Mouse (Mus musculus) frontal cortex, adult (tissue): ENCODE results near the gene Kcnf1.

Source experiments
- ATAC-seq: cut with Nextera tagmentation; 2 replicates; pipeline ENCODE4 v1.9.2; 2017; ENCODE audit warnings: mild to moderate bottlenecking, moderate library complexity, mixed read lengths; ENCODE audit not compliant: low TSS enrichment

The Kcnf1 gene

GRCm38 (mm10) chr12:17176757-17177092 is at the start of gene Kcnf1:
Kcnf1 (minus strand) TSS chr12:17176888.
- ATAC-seq = peak; percentile 11; the same call in 1 of the 2 replicates

- ATAC-seq = no peak
Measured at GRCm38 (mm10) chr12:17225012-17225411, 48.3 kb upstream of the Kcnf1 start.

GRCm38 (mm10) chr12:17223050-17223449 is 46.4 kb upstream of the Kcnf1 start:
- no peak for ATAC-seq

GRCm38 (mm10) chr12:17221891-17222428 is 45.3 kb upstream of the Kcnf1 start:
- no peak for ATAC-seq

- peak; percentile 39; the same call in 1 of the 2 replicates for ATAC-seq
Measured at GRCm38 (mm10) chr12:17220631-17221030, 43.9 kb upstream of the Kcnf1 start.

- ATAC-seq = no peak
Measured at GRCm38 (mm10) chr12:17219107-17219506, 42.4 kb upstream of the Kcnf1 start.

GRCm38 (mm10) chr12:17218390-17218789 is 41.7 kb upstream of the Kcnf1 start:
- ATAC-seq = no peak

GRCm38 (mm10) chr12:17215751-17216150 is 39.1 kb upstream of the Kcnf1 start:
- no peak for ATAC-seq

- no peak for ATAC-seq
Measured at GRCm38 (mm10) chr12:17202492-17203322, 26.0 kb upstream of the Kcnf1 start.

GRCm38 (mm10) chr12:17198621-17199020 is 21.9 kb upstream of the Kcnf1 start:
- no peak for ATAC-seq

- no peak for ATAC-seq
Measured at GRCm38 (mm10) chr12:17194140-17194539, 17.5 kb upstream of the Kcnf1 start.

GRCm38 (mm10) chr12:17193311-17193710 is 16.6 kb upstream of the Kcnf1 start:
- ATAC-seq = no peak

- no peak for ATAC-seq
Measured at GRCm38 (mm10) chr12:17192887-17193286, 16.2 kb upstream of the Kcnf1 start.

GRCm38 (mm10) chr12:17184303-17184775 is 7.7 kb upstream of the Kcnf1 start:
- ATAC-seq = peak; percentile 99

- ATAC-seq = peak; percentile 7
Measured at GRCm38 (mm10) chr12:17183788-17184187, 7.1 kb upstream of the Kcnf1 start.

GRCm38 (mm10) chr12:17176041-17176756 is 489 bp downstream of the Kcnf1 start:
- ATAC-seq = peak; percentile 44

GRCm38 (mm10) chr12:17175531-17175951 is 1.1 kb downstream of the Kcnf1 start:
- no peak for ATAC-seq

GRCm38 (mm10) chr12:17175124-17175523 is 1.6 kb downstream of the Kcnf1 start:
- ATAC-seq = no peak

- peak; percentile 24 for ATAC-seq
Measured at GRCm38 (mm10) chr12:17174134-17174893, 2.4 kb downstream of the Kcnf1 start.

GRCm38 (mm10) chr12:17170406-17170805 is 6.3 kb downstream of the Kcnf1 start:
- peak; percentile 83 for ATAC-seq

GRCm38 (mm10) chr12:17166116-17166515 is 10.6 kb downstream of the Kcnf1 start:
- ATAC-seq = no peak

GRCm38 (mm10) chr12:17163996-17164395 is 12.7 kb downstream of the Kcnf1 start:
- ATAC-seq = 0 out of 2 replicates have a peak, but pooled peaks have one; percentile 20
